Mouse (Mus musculus): ENCODE data around the gene Scgb1b30.
A peak's percentile ranks its signal among the peaks of the same experiment; 100 is the strongest.
"Not testable (repeated sequence)": the region's sequence is repeated elsewhere in the genome, so short reads cannot be mapped to it uniquely, and the experiment has no call there.

Gene Scgb1b30

DNA sequence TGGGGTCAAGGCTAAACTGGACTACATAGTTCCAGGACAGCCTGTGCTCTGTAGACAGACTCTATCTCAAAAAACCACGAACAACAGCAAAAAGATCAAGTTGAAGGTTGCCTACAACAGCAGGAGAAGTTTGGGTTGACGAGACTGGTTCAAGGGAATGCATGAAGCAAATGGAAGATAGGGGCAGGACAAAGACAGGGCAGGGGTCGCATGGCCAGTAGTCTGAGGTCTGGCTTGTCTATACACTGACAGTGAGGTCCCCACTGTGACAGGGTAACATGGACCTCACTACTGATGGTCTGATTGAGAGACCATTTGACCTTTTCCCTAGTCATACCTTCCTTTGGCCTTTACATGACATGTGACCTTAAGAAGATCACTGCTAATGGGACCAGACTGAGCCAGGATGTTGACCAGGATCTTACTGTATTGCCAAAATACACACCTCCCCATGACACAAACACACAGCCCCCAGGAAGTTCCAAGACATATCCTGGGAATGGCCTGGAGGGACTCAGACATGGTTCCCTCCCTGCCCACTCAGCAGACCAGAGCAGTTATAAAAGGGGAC is at the start of gene Scgb1b30:
Gene Scgb1b30 (plus strand): TSS at position 521 of the 571 bp plus-strand sequence.
- no peak for DNase-seq (ENCODE audit: low read depth, low spot score)

DNA sequence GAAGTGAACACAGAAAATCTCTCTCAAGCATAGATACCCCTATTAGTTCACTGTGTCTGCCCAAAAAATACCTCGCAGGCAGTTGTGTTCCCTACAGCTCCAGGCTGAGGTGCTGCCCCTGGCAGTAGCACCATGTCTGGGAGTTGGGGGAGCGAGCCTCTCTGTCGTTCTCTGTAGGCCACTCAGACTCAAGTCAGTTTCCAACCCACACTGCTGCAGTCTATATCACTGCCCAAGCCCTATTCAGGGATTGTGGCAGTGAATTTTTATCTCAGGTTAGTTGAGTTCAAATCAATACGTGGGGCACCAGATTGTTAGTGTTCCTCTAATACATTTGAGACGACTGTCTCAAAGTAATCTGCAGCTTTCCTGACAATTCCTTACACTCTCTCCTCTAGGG is 27.1 kb upstream of the Scgb1b30 start:
- DNase-seq (ENCODE audit: low read depth, low spot score): not testable (repeated sequence)

DNA sequence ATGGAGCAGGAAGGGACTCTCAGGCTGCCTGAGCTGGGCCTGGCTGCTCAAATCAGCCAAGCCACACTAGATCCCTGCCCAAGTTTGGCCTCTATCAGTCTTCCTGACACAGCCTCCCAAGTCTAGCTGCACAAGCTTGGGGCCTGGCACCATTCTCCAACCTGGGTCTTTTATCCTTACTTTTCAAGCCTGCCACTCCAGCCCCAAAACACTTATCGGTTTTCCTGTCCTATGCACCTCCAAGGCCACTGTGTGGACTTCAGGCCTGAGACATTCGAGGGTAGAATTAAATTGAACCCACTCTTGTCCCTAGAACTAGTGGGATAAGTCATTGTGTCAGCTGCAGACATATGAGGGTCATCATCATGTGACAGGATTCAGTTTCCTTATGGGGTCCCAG is 4.8 kb downstream of the Scgb1b30 start:
- DNase-seq (ENCODE audit: low read depth, low spot score): no peak

DNA sequence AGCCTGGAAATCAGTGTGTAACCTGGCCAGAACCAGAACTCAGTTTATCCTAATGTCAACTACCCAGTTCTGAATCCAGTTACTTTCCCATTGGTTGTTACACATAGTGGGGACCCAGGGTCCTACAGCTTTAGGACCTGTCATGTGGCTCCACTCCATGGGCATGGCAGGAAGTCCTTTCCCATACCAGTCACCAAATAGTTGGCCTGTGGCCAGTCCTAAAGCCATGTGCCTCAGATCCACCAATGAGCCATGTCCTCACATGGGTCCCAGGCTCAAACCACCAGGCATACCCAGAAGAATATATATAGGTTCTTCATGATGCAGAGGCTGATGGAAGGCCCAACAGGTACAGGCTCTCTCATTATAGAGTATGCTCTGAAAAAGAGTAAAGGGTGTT is 6.0 kb downstream of the Scgb1b30 start:
- no peak for DNase-seq (ENCODE audit: low read depth, low spot score)

DNA sequence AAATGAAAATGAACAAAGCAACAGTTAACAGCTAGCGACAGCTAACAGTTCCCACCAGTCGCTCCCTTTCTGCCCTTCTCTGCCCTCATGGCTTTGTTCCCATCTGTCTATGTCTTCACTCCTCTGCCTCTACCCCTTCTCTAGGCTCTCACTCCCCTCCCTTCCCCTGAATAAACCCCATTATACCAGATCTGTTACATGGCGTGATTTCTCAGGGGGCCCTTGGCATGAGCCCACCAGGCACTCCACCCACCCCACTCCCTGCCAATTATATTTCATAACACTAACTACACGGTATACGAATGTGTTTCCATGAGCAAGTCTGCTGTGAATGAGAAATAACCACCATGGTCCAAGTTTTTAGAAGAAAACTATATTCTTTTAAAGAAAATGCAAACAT is 14.0 kb downstream of the Scgb1b30 start:
- no peak for DNase-seq (ENCODE audit: low read depth, low spot score)

DNA sequence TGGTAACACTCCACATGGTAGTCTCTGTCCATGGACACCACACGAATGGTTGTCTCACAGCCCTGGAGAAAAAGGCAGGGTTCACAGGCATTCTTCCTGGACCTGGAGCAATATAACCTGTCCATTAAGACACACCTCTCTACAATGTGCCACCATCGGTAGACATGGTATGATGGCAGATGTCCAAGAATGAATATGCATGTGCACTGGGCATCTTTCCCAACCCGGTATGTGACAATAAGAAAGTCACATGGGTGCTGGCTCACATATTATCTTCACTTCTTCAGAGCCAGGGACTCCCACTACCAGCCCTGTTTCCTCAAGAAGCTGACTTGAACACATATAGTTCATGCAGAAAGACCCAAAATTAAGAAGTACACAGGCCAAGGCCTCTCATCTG is 21.4 kb downstream of the Scgb1b30 start:
- DNase-seq (ENCODE audit: low read depth, low spot score): no peak

DNA sequence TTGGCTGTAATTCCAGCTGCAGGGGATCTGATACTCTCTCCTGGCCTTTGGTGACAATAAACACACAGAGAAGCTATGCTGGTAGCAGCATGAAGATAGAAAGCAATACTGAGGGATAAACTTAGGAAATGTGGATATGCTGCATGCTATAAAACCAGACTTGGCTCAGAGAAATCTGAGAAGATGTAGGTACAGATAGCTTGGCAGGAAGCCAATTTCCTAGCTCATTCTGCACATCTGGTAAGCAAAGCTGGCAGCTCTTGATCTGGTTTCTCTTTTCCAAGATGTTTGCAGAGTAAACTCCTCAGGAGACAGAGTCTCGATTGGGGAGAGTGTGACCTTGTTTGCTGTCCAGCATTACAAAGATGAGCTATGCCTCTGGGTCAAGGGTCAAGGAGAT is 25.4 kb downstream of the Scgb1b30 start:
- not testable (repeated sequence) for DNase-seq (ENCODE audit: low read depth, low spot score)

DNA sequence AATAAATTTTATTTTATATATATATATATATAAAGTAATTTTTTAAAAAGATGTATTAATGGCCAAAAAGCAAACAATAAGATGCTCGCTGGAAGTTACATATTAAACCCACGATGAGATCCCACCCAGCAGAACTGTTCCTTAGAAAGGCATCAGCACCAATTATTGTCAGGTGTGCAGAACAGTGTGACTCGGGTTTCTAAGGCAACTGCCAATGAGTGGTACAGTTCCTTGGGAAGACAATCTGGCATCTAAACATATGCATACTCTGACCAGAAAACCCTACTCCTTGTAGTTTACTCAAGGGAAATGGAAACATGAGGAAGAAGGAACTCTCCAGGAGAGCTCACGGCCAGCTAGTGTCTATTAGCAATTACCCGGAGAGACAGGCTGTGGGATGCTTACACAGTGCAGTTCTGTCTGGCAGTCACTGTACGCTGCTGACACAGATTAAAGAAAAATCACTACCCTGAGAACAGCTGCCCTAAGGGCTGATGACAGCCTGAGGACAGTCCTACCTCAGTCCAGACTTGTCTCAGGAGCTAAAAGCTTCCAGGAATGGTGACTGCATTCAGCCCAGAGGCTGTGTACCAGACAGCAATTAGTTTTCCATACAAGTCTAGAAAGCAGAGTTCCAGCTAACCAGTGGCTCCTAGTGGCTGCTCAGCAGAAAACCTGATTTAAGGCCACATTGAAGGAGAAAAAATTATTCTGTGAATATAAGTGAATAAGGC is 27.9 kb downstream of the Scgb1b30 start:
- DNase-seq (ENCODE audit: low read depth, low spot score): no peak

DNA sequence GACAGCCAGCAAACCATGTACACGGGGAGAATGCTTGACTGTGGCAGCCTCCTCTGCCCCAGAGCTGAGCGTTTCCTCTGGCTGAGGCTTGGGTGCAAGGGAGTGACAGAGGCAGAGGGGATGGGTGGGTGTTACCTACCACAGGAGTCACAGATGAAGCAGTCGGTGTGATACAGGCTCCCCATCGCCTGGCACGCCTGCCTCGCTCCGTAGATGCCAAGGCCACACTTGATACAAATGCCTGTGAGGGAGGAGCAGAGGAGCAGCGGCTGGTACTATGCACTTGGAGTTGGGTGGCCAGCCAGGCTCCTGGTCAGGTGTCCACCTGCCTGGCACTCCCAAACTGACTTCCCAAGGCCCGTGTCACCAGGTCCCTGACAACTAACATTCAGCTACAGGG is 30.1 kb downstream of the Scgb1b30 start:
- DNase-seq (ENCODE audit: low read depth, low spot score): no peak

DNA sequence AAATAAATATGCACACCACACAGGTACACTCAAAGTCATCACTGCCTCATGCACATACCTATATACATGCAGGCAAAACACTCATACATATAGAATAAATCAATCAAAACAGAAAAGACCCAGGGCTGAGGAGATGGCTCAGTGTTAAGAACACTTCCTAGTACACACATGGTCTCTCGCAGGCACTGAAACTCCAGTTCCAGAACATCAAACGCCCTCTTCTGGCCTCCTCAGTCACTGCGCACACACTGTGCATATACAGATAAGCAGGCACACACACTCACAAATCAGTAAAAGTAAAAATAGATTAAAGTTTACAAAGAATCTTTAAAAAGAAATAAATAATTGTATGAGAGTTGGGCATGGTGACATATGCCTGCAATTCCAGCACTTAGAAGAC is 31.1 kb downstream of the Scgb1b30 start:
- DNase-seq (ENCODE audit: low read depth, low spot score): no peak

DNA sequence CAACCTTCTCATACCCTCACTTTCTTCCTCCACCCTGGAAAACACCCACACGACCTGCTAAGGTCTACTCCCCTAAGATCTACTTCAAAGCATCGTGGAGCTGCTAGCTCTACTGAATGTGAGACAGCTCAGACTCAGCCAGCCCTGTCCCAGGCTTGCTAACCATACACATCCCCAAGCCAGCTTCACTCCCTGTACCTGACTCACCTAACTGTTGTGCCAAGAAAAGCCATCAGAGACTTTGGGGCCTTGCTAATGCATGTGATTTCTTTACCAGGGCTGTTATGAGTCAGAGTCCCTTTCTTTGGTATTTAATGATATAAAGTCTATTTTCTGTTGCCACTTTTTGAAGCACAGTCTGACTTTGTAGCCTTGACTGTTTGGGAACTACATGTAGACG is 35.9 kb downstream of the Scgb1b30 start:
- no peak for DNase-seq (ENCODE audit: low read depth, low spot score)

DNA sequence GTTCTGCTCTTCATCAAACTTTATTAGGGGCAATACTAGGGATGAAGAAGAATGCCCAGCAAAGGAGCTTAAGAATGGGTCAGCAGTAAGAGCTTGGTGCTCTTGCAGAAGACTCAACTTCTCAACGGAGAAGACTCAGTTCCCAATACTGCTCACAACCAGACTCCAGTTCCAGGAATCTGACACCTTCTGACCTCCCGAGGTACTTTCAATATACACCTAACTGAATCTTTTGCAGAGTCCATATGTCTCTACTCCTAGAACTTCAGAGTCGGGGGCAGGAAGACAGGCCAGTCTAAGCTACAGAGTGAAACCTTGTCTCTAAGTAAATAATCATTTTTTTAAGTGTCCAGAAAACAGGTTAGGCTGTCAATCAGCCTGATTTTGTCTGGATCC is 36.7 kb downstream of the Scgb1b30 start:
- no peak for DNase-seq (ENCODE audit: low read depth, low spot score)

DNA sequence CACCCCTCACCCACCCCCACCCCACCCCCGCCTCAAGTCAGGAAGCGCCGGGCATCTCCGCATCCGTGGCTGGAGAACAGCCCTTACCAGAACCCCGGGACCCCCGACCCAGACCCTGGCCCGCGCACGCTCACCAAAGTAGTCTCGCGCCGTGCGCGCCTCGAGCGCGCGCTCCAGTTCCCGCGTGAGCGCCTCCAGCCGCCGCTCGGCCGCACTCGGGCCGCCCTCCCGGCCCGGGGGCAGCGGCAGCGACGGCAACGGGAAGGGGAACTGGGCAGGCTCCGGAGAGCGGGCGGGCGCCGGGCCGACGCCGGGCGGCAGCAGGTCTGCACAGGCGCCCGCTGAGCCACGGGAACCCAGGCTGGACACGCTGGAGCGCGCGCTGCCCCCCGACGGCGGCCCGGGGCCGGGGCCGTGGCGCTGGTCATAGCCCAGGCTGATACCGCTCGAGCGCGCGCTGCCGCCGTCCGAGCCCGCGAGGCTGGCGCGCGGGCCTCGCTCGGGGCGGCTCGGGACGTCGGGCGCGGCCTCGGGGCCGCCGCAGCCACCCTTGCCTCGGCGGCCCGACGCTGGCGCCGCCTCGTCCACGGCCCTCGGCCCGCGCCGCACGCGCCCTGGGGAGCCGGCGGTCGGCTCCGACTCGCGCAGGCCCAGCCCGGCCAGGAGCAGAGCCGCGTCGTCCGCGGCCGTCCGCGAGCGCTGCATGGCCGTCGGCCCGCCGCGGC is 37.3 kb downstream of the Scgb1b30 start:
- no peak for DNase-seq (ENCODE audit: low read depth, low spot score)

DNA sequence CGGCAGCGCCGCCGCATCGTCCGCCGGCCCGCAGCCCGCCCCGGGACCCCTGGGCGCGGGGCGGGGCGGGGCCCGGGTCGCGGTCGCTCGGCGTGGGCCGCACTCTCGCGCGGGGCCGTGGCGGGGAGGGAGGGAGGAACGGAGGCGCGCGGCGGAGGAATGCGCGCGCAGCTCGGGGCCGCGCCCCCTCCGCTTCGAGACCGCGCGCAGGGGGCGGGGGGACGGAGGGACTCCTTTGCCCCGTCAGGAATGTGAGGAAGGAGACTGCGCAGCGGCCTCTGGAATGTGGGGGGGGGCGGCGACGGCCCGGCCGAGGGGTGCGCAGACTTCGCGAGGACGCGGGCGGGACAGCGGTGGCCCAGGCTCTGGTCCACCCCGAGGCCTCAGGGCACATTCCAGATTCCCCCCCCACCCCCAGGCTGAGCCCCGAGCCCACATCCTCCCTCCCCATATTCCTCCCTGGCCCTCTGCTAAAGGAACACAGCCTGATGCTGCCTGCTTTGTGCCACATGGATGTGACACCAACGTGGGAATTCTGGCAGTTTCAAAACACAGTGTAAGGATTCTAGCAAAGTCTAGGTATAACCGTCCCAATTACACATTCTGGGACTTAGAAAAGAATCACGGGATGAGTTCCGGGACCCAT is 38.0 kb downstream of the Scgb1b30 start, which contains the start of gene Wtip:
Gene Wtip (minus strand): TSS at position 152 of the 646 bp plus-strand sequence.
- peak; percentile 74 for DNase-seq (ENCODE audit: low read depth, low spot score)

DNA sequence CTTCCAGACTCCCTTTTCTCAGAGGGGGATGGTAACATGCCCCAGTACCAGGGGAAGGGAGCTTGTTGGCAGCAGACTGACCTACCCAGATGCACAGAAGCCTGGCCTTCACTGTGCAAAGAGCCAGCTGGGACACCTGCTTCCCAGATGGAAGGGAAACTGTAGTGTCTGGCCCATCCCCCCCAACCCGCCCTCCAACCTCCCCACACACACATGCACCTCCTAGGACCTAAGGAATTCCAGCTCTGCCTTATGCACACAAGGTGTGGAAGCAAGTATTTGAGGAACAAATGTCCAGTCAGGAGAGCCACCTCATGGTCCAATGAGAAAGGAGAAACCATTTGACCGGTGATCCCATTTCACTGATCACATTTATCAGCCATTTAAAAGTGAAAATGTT is 39.1 kb downstream of the Scgb1b30 start:
- DNase-seq (ENCODE audit: low read depth, low spot score): no peak

DNA sequence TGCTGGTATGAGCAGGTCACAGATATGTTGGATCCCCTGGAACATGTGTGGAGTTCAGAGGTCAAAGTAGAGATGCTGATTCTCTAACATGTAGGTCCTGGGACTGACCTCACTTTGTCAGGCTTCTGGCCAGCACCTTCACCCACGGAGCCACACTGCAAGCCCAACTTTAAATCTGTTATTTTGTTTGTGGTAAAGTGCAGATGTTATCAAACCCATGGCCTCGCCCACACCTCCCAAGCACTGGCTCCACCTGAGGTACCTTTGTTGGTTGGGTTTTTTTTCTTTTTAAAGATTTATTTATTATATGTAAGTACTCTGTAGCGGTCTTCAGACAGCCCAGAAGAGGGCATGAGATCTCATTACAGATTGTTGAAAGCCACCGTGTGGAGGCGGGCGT is 44.3 kb downstream of the Scgb1b30 start:
- DNase-seq (ENCODE audit: low read depth, low spot score): no peak

DNA sequence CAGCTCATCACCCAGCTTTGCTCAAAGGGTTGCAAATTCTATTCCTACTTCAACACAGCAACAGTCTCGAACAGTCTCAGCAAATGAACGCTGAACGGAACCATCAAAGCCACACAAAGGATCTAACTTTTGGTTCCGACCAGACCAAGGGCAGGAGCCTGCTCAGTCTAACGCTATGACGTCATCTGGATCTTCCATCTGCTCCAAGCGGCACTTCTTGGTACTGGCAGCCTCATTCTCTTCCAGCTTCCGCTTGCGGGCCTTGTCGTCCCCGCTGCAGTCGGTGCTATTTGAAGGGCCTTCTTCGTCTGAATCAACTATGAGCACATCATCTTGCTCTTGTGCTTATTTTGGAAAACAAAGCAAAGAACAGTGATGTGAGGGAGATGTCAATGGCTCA is 45.9 kb downstream of the Scgb1b30 start:
- no peak for DNase-seq (ENCODE audit: low read depth, low spot score)

DNA sequence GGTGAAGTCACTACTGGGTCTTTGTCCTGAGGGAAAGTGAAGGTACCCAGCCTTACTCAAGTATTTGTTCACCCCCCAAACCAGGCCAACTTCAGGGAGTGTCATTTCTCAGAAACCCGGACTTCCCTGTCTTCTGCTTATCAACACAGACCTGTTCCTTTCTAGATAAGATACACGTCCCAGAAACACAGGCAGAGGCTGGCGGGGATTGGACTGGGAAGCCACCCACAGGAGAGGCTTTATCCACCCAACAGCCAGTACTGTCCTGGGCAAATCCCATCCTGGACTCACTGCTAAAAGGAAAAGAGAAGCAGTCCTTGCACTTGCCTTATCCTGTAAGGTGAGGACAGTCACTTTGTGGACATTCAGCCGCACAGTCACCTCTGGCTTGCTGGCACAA is 52.0 kb downstream of the Scgb1b30 start:
- no peak for DNase-seq (ENCODE audit: low read depth, low spot score)

Measured in retina, postnatal 7 days (tissue).